Comparison of ENCODE assay signal across 19 mouse cellular contexts in genomic region chr8:11464707-11464964, GRCm38 (mm10). TPM values are rescaled to one million over a fixed set of nuclear protein-coding genes. Genes with fewer than 3 reads are reported as not detected.
A peak's percentile ranks its signal among the peaks of the same experiment; 100 is the strongest.
DNase-seq lines count a peak whose midpoint lies in the region; ATAC-seq and TF ChIP-seq lines count a peak whose summit lies in the region.
"Had no signal": no experiment of that assay in that cellular context is flagged by ENCODE, and none has a peak within 500 bp of the region (broad histone marks: within the 10 kb centered on the region; RNA-seq: fewer than 3 reads in every experiment).

No protein-coding gene starts in this region.

- WGBS in kidney, embryonic 16.5 days = 65% methylated on average over 3 of the region's 3 CpGs
- WGBS in spleen, adult 2 months = 50% methylated on average over 3 of the region's 3 CpGs
- WGBS in intestine, postnatal 0 days = 47% methylated on average over 3 of the region's 3 CpGs

- H3K27me3 ChIP-seq in kidney, embryonic 16.5 days (ENCODE audit: insufficient read depth, low read length) = no peaks in the 10 kb centered on the region
- no peaks in the 10 kb centered on the region for H3K27me3 ChIP-seq in spleen, adult 2 months (ENCODE audit: control insufficient read depth, insufficient read depth, low read length)
- H3K27me3 ChIP-seq in intestine, postnatal 0 days (replicated peaks; ENCODE audit: control insufficient read depth, insufficient read depth, low read length) = no peaks in the 10 kb centered on the region
- H3K27me3 ChIP-seq: embryonic facial prominence, embryonic 15.5 days; heart, embryonic 12.5 days; limb, embryonic 13.5 days; midbrain, embryonic 12.5 days; neural tube, embryonic 12.5 days had no signal

- peaks cover 34% of the 10 kb centered on the region for H3K4me1 ChIP-seq in kidney, embryonic 16.5 days (ENCODE audit: insufficient read depth, low read length)
- peaks cover 28% of the 10 kb centered on the region; the same call in 1 of the 2 replicates for H3K4me1 ChIP-seq in spleen, adult 2 months (ENCODE audit: control insufficient read depth, insufficient read depth, insufficient read length)
- H3K4me1 ChIP-seq in intestine, postnatal 0 days (replicated peaks; ENCODE audit: control insufficient read depth, insufficient read depth, low read length) = peaks cover 8% of the 10 kb centered on the region

- no peak overlapping the region for H3K4me3 ChIP-seq in kidney, embryonic 16.5 days (ENCODE audit: low read length)
- H3K4me3 ChIP-seq in spleen, adult 2 months (ENCODE audit: extremely low read depth, insufficient read depth, insufficient read length) = no peak overlapping the region
- no peak overlapping the region for H3K4me3 ChIP-seq in intestine, postnatal 0 days (ENCODE audit: low read depth, low read length)
- H3K4me3 ChIP-seq: embryonic facial prominence, embryonic 15.5 days; gastrocnemius, adult 2 months; heart, embryonic 12.5 days; layer of hippocampus, adult 2 months; limb, embryonic 13.5 days; midbrain, embryonic 12.5 days; neural tube, embryonic 12.5 days had no signal

- no peak for ATAC-seq in kidney, embryonic 16.5 days (ENCODE audit: low FRiP score, low TSS enrichment)
- ATAC-seq in intestine, postnatal 0 days = no peak
- ATAC-seq: hindbrain, embryonic 16.5 days had no signal

- H3K4me2 ChIP-seq in kidney, embryonic 16.5 days (replicated peaks; ENCODE audit: low read depth, low read length) = no peak overlapping the region
- no peak overlapping the region for H3K4me2 ChIP-seq in intestine, postnatal 0 days (replicated peaks; ENCODE audit: low read depth)
- H3K4me2 ChIP-seq: embryonic facial prominence, embryonic 15.5 days; heart, embryonic 12.5 days; limb, embryonic 13.5 days; midbrain, embryonic 12.5 days; neural tube, embryonic 12.5 days had no signal

- no peak for TF ChIP-seq POLR2A in spleen, adult 2 months (IDR thresholded peaks at IDR 0.05; ENCODE audit: low read depth, low read length)

- peaks cover 9% of the 10 kb centered on the region for H3K36me3 ChIP-seq in kidney, embryonic 16.5 days (ENCODE audit: insufficient read depth, low read length)
- H3K36me3 ChIP-seq in spleen, adult 2 months (ENCODE audit: control insufficient read depth, insufficient read depth, low read length) = no peaks in the 10 kb centered on the region
- peaks cover 6% of the 10 kb centered on the region for H3K36me3 ChIP-seq in intestine, postnatal 0 days (ENCODE audit: control insufficient read depth, insufficient read depth)
- H3K36me3 ChIP-seq: embryonic facial prominence, embryonic 15.5 days; limb, embryonic 13.5 days; midbrain, embryonic 12.5 days; neural tube, embryonic 12.5 days had no signal

- peak overlapping the region; percentile 19; the same call in 1 of the 2 replicates for H3K27ac ChIP-seq in kidney, embryonic 16.5 days (ENCODE audit: low read length)
- H3K27ac ChIP-seq in spleen, adult 2 months (ENCODE audit: insufficient read depth, low read length) = peak overlapping the region; percentile 0; the same call in 1 of the 2 replicates
- peak overlapping the region; percentile 85; the same call in 1 of the 2 replicates for H3K27ac ChIP-seq in intestine, postnatal 0 days (ENCODE audit: low read depth, low read length)
- H3K27ac ChIP-seq: embryonic facial prominence, embryonic 15.5 days; gastrocnemius, adult 2 months; layer of hippocampus, adult 2 months; limb, embryonic 13.5 days; midbrain, embryonic 12.5 days; neural tube, embryonic 12.5 days had no signal

- H3K9me3 ChIP-seq in kidney, embryonic 16.5 days (ENCODE audit: low read length) = peaks cover 6% of the 10 kb centered on the region; the same call in 1 of the 2 replicates
- no peaks in the 10 kb centered on the region for H3K9me3 ChIP-seq in intestine, postnatal 0 days (ENCODE audit: control insufficient read depth)
- H3K9me3 ChIP-seq: embryonic facial prominence, embryonic 15.5 days; limb, embryonic 13.5 days had no signal

- no peak for TF ChIP-seq CTCF in spleen, adult 2 months (IDR thresholded peaks at IDR 0.05; ENCODE audit: extremely low read depth, insufficient read depth, insufficient read length, insufficient replicate concordance)
- TF ChIP-seq CTCF in intestine, postnatal 0 days (IDR thresholded peaks at IDR 0.05; ENCODE audit: low read depth) = no peak

- 0 out of 2 replicates have a peak overlapping the region, but pooled peaks have one; percentile 17 for H3K9ac ChIP-seq in kidney, embryonic 16.5 days (replicated peaks; ENCODE audit: low read length)
- no peak overlapping the region for H3K9ac ChIP-seq in intestine, postnatal 0 days (ENCODE audit: low read depth, low read length)
- H3K9ac ChIP-seq: embryonic facial prominence, embryonic 15.5 days; heart, embryonic 12.5 days; limb, embryonic 13.5 days; midbrain, embryonic 12.5 days; neural tube, embryonic 12.5 days had no signal

- no peak for DNase-seq in kidney, postnatal 25 days
- DNase-seq in spleen, adult 2 months (ENCODE audit: low read depth in 1 of 2, low spot score in 2 of 2) = no peak
- DNase-seq in spleen, postnatal 10 days (ENCODE audit: low spot score in 2 of 2) = no peak
- DNase-seq in urinary bladder, adult 2 months (ENCODE audit: low spot score) = no peak
- DNase-seq in adrenal gland, postnatal 36 days = no peak
- DNase-seq: cerebellum, postnatal 10 days; gastrocnemius, adult 2 months; layer of hippocampus, postnatal 36 days; lung, adult 2 months; thymus, adult 18-20 months had no signal

RNA-seq across cellular contexts. Expression of gene Rab20, which starts 13.9 kb away (rescaled TPM):
- 30.6 and 37.3 TPM in 2 replicates for polyA plus RNA-seq in kidney, embryonic 16.5 days (2015; fragmentation: Nextera tagmentation; extraction: Ambion mirVana)
- 17.1 and 17.8 TPM in 2 replicates for polyA plus RNA-seq in spleen, adult 2 months (2012; rRNA removed)
- 42.4 and 43.5 TPM in 2 replicates for polyA plus RNA-seq in intestine, postnatal 0 days (2015; fragmentation: Nextera tagmentation; extraction: Ambion mirVana)
- 24.9 and 29.8 TPM in 2 replicates for polyA plus RNA-seq in urinary bladder, adult 2 months (2012; rRNA removed)
- total RNA-seq in adrenal gland, postnatal 36 days (2021) = 10 to 100 TPM in 1 of 2 experiments, 1 to 10 TPM in 1; 6.7 to 12.5 TPM
- total RNA-seq: layer of hippocampus, adult 2 months had no signal

RNA-seq across cellular contexts. Expression of gene Naxd, which starts 32.7 kb away (rescaled TPM):
- 125 and 132 TPM in 2 replicates for polyA plus RNA-seq in kidney, embryonic 16.5 days (2015; fragmentation: Nextera tagmentation; extraction: Ambion mirVana)
- 57.0 and 61.6 TPM in 2 replicates for polyA plus RNA-seq in spleen, adult 2 months (2012; rRNA removed)
- polyA plus RNA-seq in intestine, postnatal 0 days (2015; fragmentation: Nextera tagmentation; extraction: Ambion mirVana) = 82.8 and 83.5 TPM in 2 replicates
- polyA plus RNA-seq in urinary bladder, adult 2 months (2012; rRNA removed) = 120 and 154 TPM in 2 replicates
- 10 to 100 TPM; 71.0 to 74.4 TPM for total RNA-seq in adrenal gland, postnatal 36 days (2021)

Comparison
In these comparisons a context has a peak if more than half of its experiments do, and no peak if none do; other contexts are left out.
1. H3K27ac ChIP-seq: peak in every context shown above with its lines; median percentile 85 in intestine, postnatal 0 days; 19 in kidney, embryonic 16.5 days; 0 in spleen, adult 2 months.